Mouse (Mus musculus) liver (tissue): ENCODE results near the gene Zbtb44.

Experiments used
- DNase-seq: peaks from one replicate; pipeline ENCODE4 v3.0.0-alpha.2; 2020; ENCODE audit warnings: mixed read lengths

Zbtb44 gene

GRCm38 (mm10) chr9:31117488-31117887 is 87.0 kb downstream of the Zbtb44 start:
- no peak for DNase-seq

- DNase-seq, result no peak
Measured at GRCm38 (mm10) chr9:31118520-31119298, 88.3 kb downstream of the Zbtb44 start.

GRCm38 (mm10) chr9:31119405-31119804 is 89.0 kb downstream of the Zbtb44 start:
- no peak for DNase-seq

- no peak for DNase-seq
Measured at GRCm38 (mm10) chr9:31119882-31120532, 89.6 kb downstream of the Zbtb44 start.

- DNase-seq, result no peak
Measured at GRCm38 (mm10) chr9:31120533-31120915, 90.1 kb downstream of the Zbtb44 start.

GRCm38 (mm10) chr9:31122464-31123030 is 92.1 kb downstream of the Zbtb44 start:
- no peak for DNase-seq
